Comparison of ENCODE assay signal across 8 mouse cellular contexts in the genomic region with DNA sequence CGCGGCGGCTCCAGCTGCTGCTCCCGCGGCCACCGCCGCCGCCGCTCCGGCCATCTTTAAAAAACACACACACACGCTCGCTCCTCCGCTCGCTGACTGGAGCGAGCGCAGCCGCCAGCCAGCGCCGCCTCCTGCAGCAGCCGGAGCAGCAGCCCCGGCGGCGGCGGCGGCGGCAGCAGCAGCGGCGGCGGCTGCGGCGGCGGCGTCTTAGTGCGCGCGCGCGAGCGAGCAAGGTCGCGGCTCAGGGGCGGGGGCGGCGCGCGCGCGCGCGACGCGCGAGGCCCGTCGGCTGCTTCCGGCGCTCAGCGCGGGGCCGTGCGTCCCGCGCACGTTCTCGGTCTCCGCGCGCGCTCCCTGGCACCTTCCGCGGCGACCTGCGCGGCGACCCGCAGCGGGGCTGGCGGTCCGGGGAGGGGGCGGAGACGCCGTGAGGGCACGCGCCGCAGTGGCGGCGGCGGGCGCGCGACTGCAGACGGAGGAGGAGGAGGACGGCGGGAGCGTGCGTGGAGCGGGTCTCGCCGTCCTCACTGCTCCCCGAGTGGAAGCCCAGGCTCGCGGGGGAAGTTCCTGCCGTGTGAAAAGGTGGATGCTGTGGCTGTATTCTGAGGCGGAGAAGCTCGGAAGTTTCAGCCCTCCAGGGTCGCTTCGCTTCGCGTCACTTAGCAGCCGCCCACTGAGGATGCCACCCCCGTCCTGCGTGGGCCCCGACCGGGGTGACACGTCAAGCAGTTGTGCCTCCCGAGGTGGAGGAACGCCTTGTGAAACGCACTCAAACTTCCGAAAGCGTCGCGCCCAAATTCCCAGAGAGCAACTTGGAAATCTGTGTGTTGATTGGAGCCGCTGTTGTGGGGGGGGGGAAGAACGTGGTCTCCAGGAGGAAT. TPM values are rescaled to one million over a fixed set of nuclear protein-coding genes. Genes with fewer than 3 reads are reported as not detected.
A peak's percentile ranks its signal among the peaks of the same experiment; 100 is the strongest.
DNase-seq lines count a peak whose midpoint lies in the region; ATAC-seq and TF ChIP-seq lines count a peak whose summit lies in the region.

Gene Kdm7a (minus strand): TSS at position 209 of the 881 bp plus-strand sequence.

- peak within 1 kb of the TSS; percentile 55 for H3K27ac ChIP-seq in MEL (ENCODE audit: control insufficient read depth, low read depth, low read length)
- peak within 1 kb of the TSS; percentile 94 for H3K27ac ChIP-seq in lung, embryonic 15.5 days
- H3K27ac ChIP-seq in olfactory bulb, adult 2 months (ENCODE audit: insufficient read depth, low read depth, low read length), result peak within 1 kb of the TSS; percentile 77

- DNase-seq in MEL (ENCODE audit: low read depth, low spot score), result peak; percentile 87
- peak; percentile 89 for DNase-seq in cerebellum, adult 8-10 months
- peak; percentile 88 for DNase-seq in forelimb bud, embryonic 11.5 days (ENCODE audit: low read depth, low spot score)
- DNase-seq in layer of hippocampus, adult 9-10 months (ENCODE audit: low spot score), result peak; percentile 38
- DNase-seq in thymus, adult 18-20 months, result peak; percentile 79 to 82

- peaks cover 7% of the 10 kb centered on the region; the same call in 1 of the 2 replicates for H3K79me2 ChIP-seq in MEL (ENCODE audit: control insufficient read depth, insufficient read depth, low read length, poor library complexity)

- TF ChIP-seq RAD21 in MEL (IDR thresholded peaks at IDR 0.05; ENCODE audit: low read depth, low read length), result no peak

- no peak for TF ChIP-seq EP300 in MEL (IDR thresholded peaks at IDR 0.05; ENCODE audit: low read depth in 1 of 2, low read length in 2 of 2)

- peaks cover 10 to 13% of the 10 kb centered on the region in 2 experiments for H3K4me1 ChIP-seq in MEL (ENCODE audit: control insufficient read depth in 1 of 2, insufficient read depth in 2 of 2, low read length in 2 of 2)
- H3K4me1 ChIP-seq in lung, embryonic 15.5 days, result 0 out of 2 replicates have a peak, but pooled peaks cover 2% of the 10 kb centered on the region
- peaks cover 2% of the 10 kb centered on the region for H3K4me1 ChIP-seq in olfactory bulb, adult 2 months (ENCODE audit: control insufficient read depth, insufficient read depth, low read length)

- no peaks in the 10 kb centered on the region for H3K9me3 ChIP-seq in MEL (replicated peaks; ENCODE audit: insufficient read depth, low read length)
- H3K9me3 ChIP-seq in lung, embryonic 15.5 days, result no peaks in the 10 kb centered on the region

- peak within 1 kb of the TSS; percentile 81 for H3K4me2 ChIP-seq in lung, embryonic 15.5 days

- ATAC-seq in hematopoietic stem cell, adult 5-6 weeks (replicated peaks in 1 of 2; ENCODE audit: insufficient read depth in 1 of 2, low FRiP score in 2 of 2, low TSS enrichment in 1 of 2, low read depth in 1 of 2, poor library complexity in 2 of 2, severe bottlenecking in 2 of 2), result peak; percentile 28 to 57
- peak; percentile 85 for ATAC-seq in lung, embryonic 15.5 days (ENCODE audit: borderline replicate concordance, extremely low read depth, low FRiP score, low TSS enrichment)

- no peak for TF ChIP-seq CTCF in MEL (IDR thresholded peaks at IDR 0.05 in 2 of 3, conservative IDR thresholded peaks at IDR 0.05 in 1 of 3; ENCODE audit: control insufficient read depth in 1 of 3, insufficient read depth in 1 of 3, low read depth in 2 of 3, low read length in 3 of 3, poor library complexity in 1 of 3, severe bottlenecking in 1 of 3)
- TF ChIP-seq CTCF in olfactory bulb, adult 2 months (IDR thresholded peaks at IDR 0.05; ENCODE audit: insufficient read depth, low read depth, low read length), result no peak

- peak; percentile 47 to 52; a peak in 2 of 4 replicates for TF ChIP-seq POLR2A in MEL (IDR thresholded peaks at IDR 0.05; ENCODE audit: control insufficient read depth in 1 of 2, insufficient read depth in 1 of 2, low read depth in 1 of 2, low read length in 2 of 2, poor library complexity in 1 of 2)
- TF ChIP-seq POLR2A in olfactory bulb, adult 2 months (IDR thresholded peaks at IDR 0.05; ENCODE audit: insufficient read depth, low read depth, low read length), result peak; percentile 57

- under 1% methylated on average over 68 of the region's 124 CpGs for WGBS in lung, embryonic 15.5 days
- WGBS in olfactory bulb, adult 2 months, result 8% methylated on average over 119 of the region's 124 CpGs

- peaks cover 0 to 12% of the 10 kb centered on the region in 2 experiments; a peak in 2 of 4 replicates for H3K36me3 ChIP-seq in MEL (ENCODE audit: control insufficient read depth in 1 of 2, insufficient read depth in 2 of 2, low read length in 2 of 2)
- H3K36me3 ChIP-seq in lung, embryonic 15.5 days, result no peaks in the 10 kb centered on the region

- peak within 1 kb of the TSS; percentile 97 for H3K9ac ChIP-seq in MEL (ENCODE audit: control insufficient read depth, low read depth, low read length, poor library complexity, severe bottlenecking)
- H3K9ac ChIP-seq in lung, embryonic 15.5 days, result peak within 1 kb of the TSS; percentile 80

- no peaks in the 10 kb centered on the region for H3K27me3 ChIP-seq in MEL (ENCODE audit: control insufficient read depth in 1 of 2, insufficient read depth in 2 of 2, low read length in 2 of 2)
- H3K27me3 ChIP-seq in lung, embryonic 15.5 days, result no peaks in the 10 kb centered on the region

- peak within 1 kb of the TSS; percentile 92 to 98 for H3K4me3 ChIP-seq in MEL (ENCODE audit: control insufficient read depth in 1 of 2, insufficient read depth in 1 of 2, low read depth in 2 of 2, low read length in 2 of 2)
- H3K4me3 ChIP-seq in lung, embryonic 15.5 days, result peak within 1 kb of the TSS; percentile 86
- H3K4me3 ChIP-seq in olfactory bulb, adult 2 months (ENCODE audit: insufficient read depth, low read depth, low read length), result peak within 1 kb of the TSS; percentile 85

TF ChIP-seq in MEL, 35 proteins besides CTCF, POLR2A, EP300 and RAD21:
- TF ChIP-seq MYB (IDR thresholded peaks at IDR 0.05; ENCODE audit: low read depth, low read length) (no peak), ZKSCAN1 (IDR thresholded peaks at IDR 0.05; ENCODE audit: low read depth, low read length) (no peak), HCFC1 (IDR thresholded peaks at IDR 0.05; ENCODE audit: low read depth, low read length) (no peak), TCF12 (IDR thresholded peaks at IDR 0.05; ENCODE audit: low read depth, low read length) (0 out of 2 replicates have a peak, but pooled peaks have one; percentile 20), POLR2AphosphoS5 (IDR thresholded peaks at IDR 0.05; ENCODE audit: borderline replicate concordance, low read depth, low read length) (no peak), JUND (IDR thresholded peaks at IDR 0.05; ENCODE audit: low read depth, low read length) (no peak), MAX (IDR thresholded peaks at IDR 0.05; ENCODE audit: low read length) (peak; percentile 20; the same call in 1 of the 2 replicates), KAT2A (conservative IDR thresholded peaks at IDR 0.05; ENCODE audit: low read depth, low read length) (no peak), MXI1 (IDR thresholded peaks at IDR 0.05; ENCODE audit: low read depth, low read length) (peak; percentile 31; the same call in 1 of the 2 replicates), CHD2 (IDR thresholded peaks at IDR 0.05; ENCODE audit: low read length) (no peak), MAZ (IDR thresholded peaks at IDR 0.05; ENCODE audit: low read depth, low read length) (0 out of 2 replicates have a peak, but pooled peaks have one; percentile 37), RCOR1 (IDR thresholded peaks at IDR 0.05; ENCODE audit: low read depth, low read length) (no peak; the same call in 1 of the 2 replicates), GABPA (IDR thresholded peaks at IDR 0.05; ENCODE audit: low read depth, low read length) (no peak), TAL1 (IDR thresholded peaks at IDR 0.05; ENCODE audit: low read length) (no peak), CHD1 (IDR thresholded peaks at IDR 0.05; ENCODE audit: low read depth, low read length) (no peak), USF2 (IDR thresholded peaks at IDR 0.05; ENCODE audit: borderline replicate concordance in 1 of 2, insufficient read depth in 1 of 2, low read depth in 1 of 2, low read length in 2 of 2) (no peak), ELF1 (IDR thresholded peaks at IDR 0.05; ENCODE audit: low read depth, low read length) (no peak), BHLHE40 (IDR thresholded peaks at IDR 0.05; ENCODE audit: borderline replicate concordance, low read depth, low read length) (no peak), NRF1 (IDR thresholded peaks at IDR 0.05; ENCODE audit: insufficient read depth, low read depth, low read length, poor library complexity, severe bottlenecking) (peak; percentile 58; the same call in 1 of the 2 replicates), USF1 (IDR thresholded peaks at IDR 0.05; ENCODE audit: low read depth, low read length) (no peak), SIN3A (IDR thresholded peaks at IDR 0.05; ENCODE audit: low read length) (peak; percentile 47; the same call in 1 of the 2 replicates), SMC3 (IDR thresholded peaks at IDR 0.05; ENCODE audit: low read depth, low read length) (no peak), GATA1 (IDR thresholded peaks at IDR 0.05; ENCODE audit: low read depth, low read length) (no peak), ZNF384 (IDR thresholded peaks at IDR 0.05; ENCODE audit: low read depth, low read length) (no peak), UBTF (IDR thresholded peaks at IDR 0.05; ENCODE audit: borderline replicate concordance, insufficient read depth, low read depth, low read length) (0 out of 2 replicates have a peak, but pooled peaks have one; percentile 17), MYC (IDR thresholded peaks at IDR 0.05; ENCODE audit: low read depth, low read length) (no peak), NELFE (IDR thresholded peaks at IDR 0.05; ENCODE audit: low read depth, low read length) (no peak; the same call in 1 of the 2 replicates), ZMIZ1 (IDR thresholded peaks at IDR 0.05; ENCODE audit: low read depth, low read length) (no peak), ZC3H11A (IDR thresholded peaks at IDR 0.05; ENCODE audit: low read depth, low read length) (no peak), MAFK (IDR thresholded peaks at IDR 0.05; ENCODE audit: borderline replicate concordance, low read depth, low read length) (no peak), POLR2AphosphoS2 (IDR thresholded peaks at IDR 0.05; ENCODE audit: low read length) (no peak), E2F4 (IDR thresholded peaks at IDR 0.05; ENCODE audit: borderline replicate concordance, low read depth, low read length) (no peak)
TF ChIP-seq in MEL: peak in this region for 7.

RNA-seq across cellular contexts. Expression of gene Kdm7a, which starts in this region (rescaled TPM):
- total RNA-seq in MEL (2012; rRNA removed), result 1.7 and 2.5 TPM in 2 replicates
- polyA plus RNA-seq in MEL (2012; ENCODE audit: insufficient read depth in 1 of 2, insufficient read length in 2 of 2, low read depth in 1 of 2, low replicate concordance in 2 of 2, missing spikeins in 1 of 2), result 1 to 10 TPM in 1 of 2 experiments, not detected in 1; 2.5 TPM
- total RNA-seq in hematopoietic stem cell, adult 5-6 weeks (2017), result 27.6 and 29.4 TPM in 2 replicates
- 5.8 and 6.8 TPM in 2 replicates for polyA plus RNA-seq in lung, embryonic 15.5 days (2015; fragmentation: Nextera tagmentation; extraction: Ambion mirVana)
- 63.2 TPM in 1 of 2 replicates, not detected in the other for polyA plus RNA-seq in olfactory bulb, adult 2 months (2012; ENCODE audit: insufficient read depth, insufficient read length, low replicate concordance, missing spikeins)

Comparison
In these comparisons a context has a peak if more than half of its experiments do, and no peak if none do; other contexts are left out.
1. Peak in every context shown above with its lines: DNase-seq, ATAC-seq, H3K4me3 ChIP-seq and H3K27ac ChIP-seq.
2. DNase-seq: peak in every context shown above with its lines; median percentile 89 in cerebellum, adult 8-10 months; 88 in forelimb bud, embryonic 11.5 days; 87 in MEL; 80 in thymus, adult 18-20 months; 38 in layer of hippocampus, adult 9-10 months.